Mouse (Mus musculus) ES-E14 (cell line): ENCODE data around the gene Chst12.

Experiments
- CHD2 ChIP-seq: IDR thresholded peaks from 2 replicates; pipeline ENCODE4 v1.6.1; 2014; ENCODE audit warnings: mild to moderate bottlenecking, low read depth, low read length, inconsistent platforms
- HCFC1 ChIP-seq: IDR thresholded peaks from 2 replicates; pipeline ENCODE4 v1.6.1; 2012; ENCODE audit warnings: low read length, inconsistent platforms, borderline replicate concordance; ENCODE audit not compliant: insufficient read depth
- MAFK ChIP-seq: IDR thresholded peaks from 2 replicates; pipeline ENCODE4 v1.6.1; 2014; ENCODE audit warnings: mild to moderate bottlenecking, low read depth, low read length, inconsistent platforms; ENCODE audit not compliant: insufficient read depth
- ZC3H11A ChIP-seq: IDR thresholded peaks from 2 replicates; pipeline ENCODE4 v1.6.1; 2012; ENCODE audit warnings: low read depth, mild to moderate bottlenecking, inconsistent platforms, low read length, borderline replicate concordance
- ZNF384 ChIP-seq: IDR thresholded peaks from 2 replicates; pipeline ENCODE4 v1.6.1; 2012; ENCODE audit warnings: low read depth, low read length, inconsistent platforms

DNA sequence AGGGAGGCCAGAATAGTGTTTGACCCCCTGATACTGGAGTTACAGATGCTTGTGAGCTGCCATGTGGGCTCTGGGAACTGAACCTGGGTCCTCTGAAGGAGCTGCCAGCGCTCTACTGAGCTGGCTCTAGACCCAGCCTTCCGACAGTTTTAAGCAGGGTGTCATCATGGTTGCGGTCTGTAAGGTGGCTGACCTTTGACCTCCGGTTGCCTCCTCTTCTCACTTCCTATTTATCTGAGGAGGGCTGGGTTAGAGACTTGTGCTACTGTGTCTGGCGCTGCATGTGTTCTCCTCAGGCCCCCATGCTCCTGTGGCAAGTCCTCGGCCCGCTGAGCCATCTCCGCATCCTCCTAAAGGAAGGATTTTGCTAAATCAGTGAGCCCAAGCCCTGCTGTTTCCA lies 8.6 kb downstream of the Chst12 start:
- TF ChIP-seq ZC3H11A (no peak), HCFC1 (no peak), MAFK (no peak), CHD2 (no peak), ZNF384 (no peak)
